Mouse (Mus musculus): Measurements from ENCODE around the gene Cdk5r1.

DNA sequence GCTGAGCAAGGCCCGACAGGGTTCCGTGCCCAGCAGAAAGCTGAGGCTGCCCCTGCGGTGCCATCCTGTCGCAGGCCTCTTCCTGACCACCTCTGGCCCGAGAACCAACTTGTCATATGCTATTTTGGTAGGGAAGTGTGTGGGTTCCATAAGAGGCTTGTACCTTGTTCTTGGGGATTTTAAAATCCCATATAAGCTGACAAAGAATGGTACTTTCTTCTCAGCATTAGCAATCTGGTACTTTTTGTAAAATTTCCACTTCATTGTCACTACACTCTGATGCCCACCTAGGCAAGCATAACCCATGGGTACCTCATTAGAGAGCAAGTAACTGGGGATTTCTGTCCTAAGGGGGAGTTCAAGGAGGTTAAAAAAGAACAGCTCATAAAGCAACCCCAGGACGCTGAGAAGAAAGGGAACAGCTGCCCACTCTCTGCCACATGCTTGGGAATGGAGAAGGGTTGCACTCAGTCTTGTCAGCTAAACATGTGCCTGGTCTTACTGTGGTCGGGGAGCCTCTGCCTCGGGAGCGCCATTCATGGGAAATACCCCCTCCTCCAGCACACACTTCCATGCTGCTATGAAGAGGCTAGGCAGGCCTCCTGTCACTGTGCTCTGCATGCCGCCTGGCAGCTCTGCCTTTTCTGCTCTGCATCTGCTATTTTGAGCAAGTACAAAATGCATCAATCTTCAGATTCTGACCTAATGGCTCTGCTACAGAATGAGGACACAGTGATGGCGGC is 21.7 kb downstream of the Cdk5r1 start:
- TF ChIP-seq CTCF (IDR thresholded peaks at IDR 0.05) = no peak
- TF ChIP-seq EP300 (IDR thresholded peaks at IDR 0.05) = no peak
